Mouse (Mus musculus): ENCODE data around the gene Col27a1. TPM values are rescaled to one million over a fixed set of nuclear protein-coding genes. Genes with fewer than 3 reads are reported as not detected.

Gene Col27a1
- total RNA-seq, 2 experiments from 2014 or later = 0.15 to 0.29 TPM

- peak; percentile 15; the same call in 1 of the 2 replicates for ATAC-seq (replicated peaks; ENCODE audit: poor library complexity)
Measured at GRCm38 (mm10) chr4:63362150-63362549, 148.3 kb downstream of the Col27a1 start, which contains the start of gene Orm2. TSS of gene Orm2 (plus strand) at chr4:63362449.

GRCm38 (mm10) chr4:63368577-63368976 lies 154.8 kb downstream of the Col27a1 start:
- ATAC-seq (replicated peaks; ENCODE audit: poor library complexity) = peak; percentile 82

GRCm38 (mm10) chr4:63370897-63371296 lies 157.1 kb downstream of the Col27a1 start:
- ATAC-seq (replicated peaks; ENCODE audit: poor library complexity) = no peak

- peak; percentile 63 for ATAC-seq (replicated peaks; ENCODE audit: poor library complexity)
Measured at GRCm38 (mm10) chr4:63371890-63372289, 158.1 kb downstream of the Col27a1 start.

DNA sequence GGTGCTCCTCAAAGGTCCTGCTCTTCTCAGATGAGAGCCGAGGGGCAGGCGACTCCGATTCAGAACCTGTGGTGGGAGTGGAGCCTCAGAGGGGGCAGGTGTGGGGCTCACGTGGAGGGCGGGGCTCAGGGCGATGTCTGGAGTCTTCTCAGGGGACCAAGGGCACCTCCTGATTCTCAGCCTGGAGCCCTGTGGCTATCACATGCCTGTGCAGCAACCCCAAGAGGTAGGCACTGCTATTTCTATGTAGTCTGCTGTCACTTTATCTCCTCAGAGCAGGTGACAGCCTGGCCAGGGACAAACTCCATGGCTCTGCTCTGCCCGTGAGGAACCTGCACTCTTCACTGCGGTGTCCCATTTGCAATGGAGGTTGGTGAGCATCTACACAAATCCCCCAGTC lies 159.6 kb downstream of the Col27a1 start:
- peak; percentile 21 for ATAC-seq (replicated peaks; ENCODE audit: poor library complexity)

DNA sequence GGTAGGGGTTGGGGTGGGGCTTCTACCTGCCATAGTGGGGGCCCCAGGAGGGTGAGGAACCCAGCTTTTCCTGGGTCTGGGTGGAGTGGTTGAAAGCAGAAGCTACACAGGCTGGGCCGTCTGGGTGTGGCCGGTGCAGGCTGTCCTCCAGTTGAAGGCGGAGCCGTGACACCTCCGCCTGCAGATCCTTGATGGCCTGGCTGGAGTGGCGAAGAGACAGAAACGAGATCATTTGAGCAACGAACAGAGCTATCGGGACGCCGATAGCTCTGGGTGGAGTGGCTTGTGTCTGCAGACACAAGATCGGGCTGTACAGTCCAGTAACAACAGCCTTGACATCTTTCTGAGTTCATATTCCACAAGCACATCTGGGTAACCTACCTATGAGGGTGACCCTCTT lies 160.5 kb downstream of the Col27a1 start:
- peak; percentile 69 for ATAC-seq (replicated peaks; ENCODE audit: poor library complexity)

DNA sequence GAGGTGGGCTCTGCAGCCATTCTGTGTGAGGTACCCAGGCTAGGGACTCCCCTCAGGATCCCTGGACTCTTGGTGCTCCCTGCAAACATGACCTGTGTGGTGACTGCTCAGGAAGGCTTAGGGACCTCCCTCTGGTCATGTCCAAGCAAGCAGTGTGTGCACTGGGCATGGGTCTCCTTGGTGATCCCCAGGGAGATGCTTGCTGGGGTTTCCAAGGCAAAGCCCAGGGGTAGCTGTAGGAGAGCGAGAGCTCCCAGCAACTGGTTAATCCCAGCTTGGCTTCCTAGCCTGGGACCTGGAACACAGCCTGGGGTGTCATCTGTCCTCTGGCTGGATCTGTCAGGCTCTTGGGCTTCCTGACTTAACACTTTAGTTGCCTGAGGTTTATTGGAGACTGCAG lies 161.6 kb downstream of the Col27a1 start:
- no peak for ATAC-seq (replicated peaks; ENCODE audit: poor library complexity)

DNA sequence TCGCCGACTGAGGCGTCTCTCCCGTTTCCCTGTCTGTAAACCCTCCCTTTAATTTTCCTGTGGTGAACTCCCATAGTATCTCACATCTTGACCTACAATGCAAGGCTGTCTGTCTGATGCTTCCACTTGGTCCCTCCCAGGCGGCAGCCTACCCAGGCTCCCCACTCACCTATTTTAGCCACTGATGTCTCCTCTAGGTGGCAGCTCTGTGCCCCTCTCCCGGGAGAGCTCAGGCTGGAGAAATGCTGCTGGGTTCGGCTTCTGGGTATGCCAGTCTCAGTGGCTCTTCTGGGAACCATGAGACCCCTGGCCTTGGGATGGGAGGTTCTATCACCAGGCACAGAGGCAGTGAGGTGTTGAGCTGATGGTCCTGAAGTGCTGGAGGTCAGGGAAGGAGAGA lies 163.7 kb downstream of the Col27a1 start:
- ATAC-seq (replicated peaks; ENCODE audit: poor library complexity) = no peak

DNA sequence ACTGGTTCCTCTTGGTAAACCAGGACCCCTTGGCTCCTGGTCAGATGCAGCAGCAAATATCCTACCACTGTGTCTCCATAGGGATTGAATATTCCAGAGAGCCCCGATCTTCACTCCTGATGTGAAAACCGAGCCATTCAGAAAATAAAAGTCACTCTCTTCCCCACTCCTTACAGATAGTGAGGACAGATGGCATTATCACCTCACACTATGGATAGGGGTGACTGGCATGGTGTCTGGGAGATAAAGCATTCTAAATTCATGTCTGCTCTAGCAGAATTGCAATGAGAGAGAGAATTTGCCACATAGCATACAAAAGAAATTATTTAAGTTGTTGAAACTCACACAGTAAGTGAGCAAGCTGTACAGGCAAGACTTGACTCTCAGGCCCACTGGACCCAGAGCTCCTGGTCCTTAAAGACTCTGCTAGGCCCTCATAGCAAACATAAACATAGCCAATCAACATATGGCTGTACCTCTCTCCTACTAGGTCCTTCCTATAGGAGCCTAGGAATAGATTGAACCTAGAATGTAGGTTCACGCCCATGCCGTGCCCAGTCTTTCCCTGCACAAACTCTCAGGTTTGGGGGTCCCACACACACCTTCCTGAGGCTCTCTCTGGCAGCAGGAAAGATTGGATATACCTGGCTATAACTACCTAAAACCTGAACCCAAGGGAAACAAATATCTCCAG lies 169.0 kb downstream of the Col27a1 start:
- peak; percentile 27; the same call in 1 of the 2 replicates for ATAC-seq (replicated peaks; ENCODE audit: poor library complexity)

GRCm38 (mm10) chr4:63383474-63383873 lies 169.7 kb downstream of the Col27a1 start:
- peak; percentile 45 for ATAC-seq (replicated peaks; ENCODE audit: poor library complexity)

DNA sequence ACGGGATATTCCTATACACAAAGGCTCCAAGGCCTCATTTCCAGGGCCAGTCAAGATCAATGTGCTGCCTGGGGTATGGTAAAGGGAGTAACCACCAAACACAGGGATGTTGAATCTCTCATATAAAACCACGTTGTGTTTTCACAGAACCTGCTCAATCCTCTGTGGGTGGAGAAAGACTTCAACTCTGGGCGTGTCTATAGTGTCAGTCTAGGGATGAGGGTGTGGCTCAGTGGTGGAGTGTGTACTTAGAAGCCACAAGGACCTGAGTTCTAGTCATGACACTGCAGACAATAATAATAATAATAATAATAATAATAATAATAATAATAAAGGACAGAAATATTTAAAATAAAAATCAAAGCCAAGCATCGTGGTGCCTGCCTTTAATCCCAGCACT lies 170.5 kb downstream of the Col27a1 start:
- 0 out of 2 replicates have a peak, but pooled peaks have one; percentile 14 for ATAC-seq (replicated peaks; ENCODE audit: poor library complexity)

Other genes starting within 250 kb of the Col27a1 start
- 0.20 and 0.44 TPM in 2 replicates for gene Zfp618, start 248.4 kb upstream of the Col27a1 start, total RNA-seq (2015)
- 0.08 and 0.27 TPM in 2 replicates for gene Zfp618, start 248.4 kb upstream of the Col27a1 start, total RNA-seq (2017)
- gene Ambp, start 59.2 kb upstream of the Col27a1 start, total RNA-seq (2015) = not detected in 2 replicates
- 0.33 TPM in 1 of 2 replicates, not detected in the other for gene Ambp, start 59.2 kb upstream of the Col27a1 start, total RNA-seq (2017)
- gene Kif12, start 41.9 kb upstream of the Col27a1 start, total RNA-seq (2015) = not detected in 2 replicates
- gene Kif12, start 41.9 kb upstream of the Col27a1 start, total RNA-seq (2017) = not detected in 2 replicates
- gene Orm1, start 130.6 kb downstream of the Col27a1 start, total RNA-seq (2015) = 1.5 and 4.2 TPM in 2 replicates
- 4.7 and 6.6 TPM in 2 replicates for gene Orm1, start 130.6 kb downstream of the Col27a1 start, total RNA-seq (2017)
- gene Orm3, start 142.2 kb downstream of the Col27a1 start, total RNA-seq (2015) = not detected in 2 replicates
- not detected in 2 replicates for gene Orm3, start 142.2 kb downstream of the Col27a1 start, total RNA-seq (2017)
- not detected in 2 replicates for gene Orm2, start 148.4 kb downstream of the Col27a1 start, total RNA-seq (2015)
- gene Orm2, start 148.4 kb downstream of the Col27a1 start, total RNA-seq (2017) = not detected in 2 replicates
- gene Akna, start 189.3 kb downstream of the Col27a1 start, total RNA-seq (2015) = 20.9 and 26.7 TPM in 2 replicates
- 11.8 and 13.7 TPM in 2 replicates for gene Akna, start 189.3 kb downstream of the Col27a1 start, total RNA-seq (2017)

Measured in megakaryocyte progenitor cell, adult 5-6 weeks (primary cell).